Mouse (Mus musculus) layer of hippocampus, adult 6 months (tissue): ENCODE measurements around the gene Tmem243. TPM values are rescaled to one million over a fixed set of nuclear protein-coding genes. Genes with fewer than 3 reads are reported as not detected.

ENCODE experiments used
- long read RNA-seq, 2 experiments: library from polyadenylated mRNA; unstranded; transcript quantifications; one replicate each; pipeline ENCODE4 v2.0.0; 2019 to 2020
- polyA plus RNA-seq: library from polyadenylated mRNA; unstranded; fragments of <200 nt; fragmentation: Nextera tagmentation; gene quantifications from 2 replicates; pipeline ENCODE4 v1.2.3, GENCODE M21; 2021

The Tmem243 gene
- polyA plus RNA-seq = 4.0 and 5.1 TPM in 2 replicates
- long read RNA-seq, experiment 1, full-length matches to known transcripts = 2 of 4 reads
- long read RNA-seq, experiment 1, partial matches to known transcripts = 2 of 4 reads
- long read RNA-seq, experiment 1, other reads (novel, unspliced or antisense) = 0 of 4 reads
- long read RNA-seq, experiment 2, full-length matches to known transcripts = 2 of 3 reads
- long read RNA-seq, experiment 2, partial matches to known transcripts = 1 of 3 reads
- long read RNA-seq, experiment 2, other reads (novel, unspliced or antisense) = 0 of 3 reads

GRCm38 (mm10) chr5:9100207-9100848 lies at the start of gene Tmem243:
Tmem243 (plus strand) TSS chr5:9100668.

DNA sequence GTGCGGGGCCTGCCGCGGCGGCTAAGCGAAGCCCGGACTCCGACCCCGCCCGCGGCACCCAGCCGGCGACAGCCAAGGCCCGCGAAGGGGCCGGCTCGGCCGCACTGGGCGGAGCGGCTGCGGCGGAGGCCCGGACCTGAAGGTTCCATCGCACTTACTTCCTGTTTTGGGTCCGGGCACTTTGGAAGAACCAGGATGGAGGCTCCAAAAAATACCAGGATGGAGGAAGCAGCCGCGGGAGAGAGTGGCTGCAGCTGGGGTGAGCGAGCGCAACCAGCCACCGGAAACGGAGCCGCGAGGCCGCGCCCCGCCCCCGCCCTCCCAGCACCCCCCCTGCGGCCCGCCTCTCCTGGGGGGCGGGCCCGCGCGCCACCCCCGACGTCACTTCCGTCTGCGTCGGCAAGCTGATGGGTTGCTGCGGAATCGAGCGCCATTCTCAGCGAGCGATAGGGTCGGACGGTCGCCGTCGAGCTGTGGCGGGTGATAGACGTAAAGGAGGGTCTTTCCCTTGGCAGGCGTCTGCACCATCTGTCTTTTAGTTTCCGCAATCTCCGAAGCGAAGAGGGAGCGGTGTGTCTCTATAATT lies 61.1 kb downstream of the Tmem243 start, which contains the start of gene Dmtf1:
TSS of gene Dmtf1 (minus strand) at position 321 of the 586 bp plus-strand sequence.

Other genes with a start within 250 kb of the Tmem243 start
- 0.73 and 1.1 TPM in 2 replicates for gene Abcb4, start 207.0 kb upstream of the Tmem243 start, polyA plus RNA-seq
- 15.5 and 20.1 TPM in 2 replicates for gene Crot, start 103.3 kb upstream of the Tmem243 start, polyA plus RNA-seq
- 21.2 and 22.5 TPM in 2 replicates for gene Dmtf1, start 61.1 kb downstream of the Tmem243 start, polyA plus RNA-seq
- gene 9330182L06Rik, start 165.4 kb downstream of the Tmem243 start, polyA plus RNA-seq = 12.3 and 13.9 TPM in 2 replicates